Mouse (Mus musculus): Measurements from ENCODE around the gene Abcc4. TPM values are rescaled to one million over a fixed set of nuclear protein-coding genes. Genes with fewer than 3 reads are reported as not detected.

Gene Abcc4
- polyA plus RNA-seq, 1 experiment = 25.8 TPM

GRCm38 (mm10) chr14:118638447-118639275, 67.4 kb downstream of the Abcc4 start:
- DNase-seq (ENCODE audit: low spot score) = peak; percentile 18

GRCm38 (mm10) chr14:118635493-118636183, 70.4 kb downstream of the Abcc4 start:
- peak; percentile 33 for DNase-seq (ENCODE audit: low spot score)

- no peak for DNase-seq (ENCODE audit: low spot score)
Observed at GRCm38 (mm10) chr14:118629649-118630048, 76.4 kb downstream of the Abcc4 start.

GRCm38 (mm10) chr14:118621449-118621789, 84.6 kb downstream of the Abcc4 start:
- no peak for DNase-seq (ENCODE audit: low spot score)

GRCm38 (mm10) chr14:118620773-118621448, 85.1 kb downstream of the Abcc4 start:
- DNase-seq (ENCODE audit: low spot score) = no peak

GRCm38 (mm10) chr14:118616698-118617311, 89.2 kb downstream of the Abcc4 start:
- no peak for DNase-seq (ENCODE audit: low spot score)

GRCm38 (mm10) chr14:118613734-118614133, 92.3 kb downstream of the Abcc4 start:
- DNase-seq (ENCODE audit: low spot score) = no peak

- no peak for DNase-seq (ENCODE audit: low spot score)
Observed at GRCm38 (mm10) chr14:118611714-118612113, 94.3 kb downstream of the Abcc4 start.

GRCm38 (mm10) chr14:118610786-118611185, 95.2 kb downstream of the Abcc4 start:
- DNase-seq (ENCODE audit: low spot score) = no peak

GRCm38 (mm10) chr14:118608816-118609465, 97.1 kb downstream of the Abcc4 start:
- no peak for DNase-seq (ENCODE audit: low spot score)

GRCm38 (mm10) chr14:118608317-118608716, 97.7 kb downstream of the Abcc4 start:
- no peak for DNase-seq (ENCODE audit: low spot score)

GRCm38 (mm10) chr14:118606476-118606875, 99.5 kb downstream of the Abcc4 start:
- DNase-seq (ENCODE audit: low spot score) = no peak

- no peak for DNase-seq (ENCODE audit: low spot score)
Observed at GRCm38 (mm10) chr14:118604903-118605302, 101.1 kb downstream of the Abcc4 start.

GRCm38 (mm10) chr14:118602031-118602430, 104.0 kb downstream of the Abcc4 start:
- no peak for DNase-seq (ENCODE audit: low spot score)

GRCm38 (mm10) chr14:118600746-118601145, 105.3 kb downstream of the Abcc4 start:
- no peak for DNase-seq (ENCODE audit: low spot score)

- DNase-seq (ENCODE audit: low spot score) = no peak
Observed at GRCm38 (mm10) chr14:118598757-118599156, 107.3 kb downstream of the Abcc4 start.

- no peak for DNase-seq (ENCODE audit: low spot score)
Observed at GRCm38 (mm10) chr14:118594463-118594862, 111.6 kb downstream of the Abcc4 start.

- peak; percentile 59 for DNase-seq (ENCODE audit: low spot score)
Observed at GRCm38 (mm10) chr14:118591477-118592403, 114.3 kb downstream of the Abcc4 start.

- no peak for DNase-seq (ENCODE audit: low spot score)
Observed at GRCm38 (mm10) chr14:118582333-118582941, 123.6 kb downstream of the Abcc4 start.

- DNase-seq (ENCODE audit: low spot score) = no peak
Observed at GRCm38 (mm10) chr14:118581673-118582072, 124.3 kb downstream of the Abcc4 start.
